12 mouse cellular contexts compared by ENCODE assay signal in genomic region chr2:19429691-19430690, GRCm38 (mm10). TPM values are rescaled to one million over a fixed set of nuclear protein-coding genes. Genes with fewer than 3 reads are reported as not detected.
DNase-seq lines count a peak whose midpoint lies in the region; ATAC-seq lines count a peak whose summit lies in the region.
"Had no signal": no experiment of that assay in that cellular context is flagged by ENCODE, and none has a peak within 500 bp of the region (broad histone marks: within the 10 kb centered on the region; RNA-seq: fewer than 3 reads in every experiment).

No protein-coding gene starts in this region.

- no peak overlapping the region for H3K4me2 ChIP-seq in intestine, embryonic 16.5 days (ENCODE audit: low read depth, low read length)
- H3K4me2 ChIP-seq in intestine, embryonic 15.5 days (replicated peaks) = no peak overlapping the region
- H3K4me2 ChIP-seq in forebrain, embryonic 16.5 days (ENCODE audit: low read length) = peak overlapping the region; percentile 50
- peak overlapping the region; percentile 56 for H3K4me2 ChIP-seq in hindbrain, embryonic 16.5 days (ENCODE audit: low read length)
- H3K4me2 ChIP-seq in neural tube, embryonic 15.5 days = peak overlapping the region; percentile 59
- H3K4me2 ChIP-seq: liver, embryonic 13.5 days had no signal

- H3K36me3 ChIP-seq in intestine, embryonic 16.5 days (ENCODE audit: control insufficient read depth, insufficient read depth, low read length) = no peaks in the 10 kb centered on the region
- no peaks in the 10 kb centered on the region for H3K36me3 ChIP-seq in intestine, embryonic 15.5 days
- no peaks in the 10 kb centered on the region for H3K36me3 ChIP-seq in forebrain, embryonic 16.5 days (ENCODE audit: control insufficient read depth, insufficient read depth)
- no peaks in the 10 kb centered on the region for H3K36me3 ChIP-seq in hindbrain, embryonic 16.5 days (ENCODE audit: control insufficient read depth, insufficient read depth, low read length)
- no peaks in the 10 kb centered on the region for H3K36me3 ChIP-seq in neural tube, embryonic 15.5 days
- H3K36me3 ChIP-seq: liver, embryonic 13.5 days had no signal

- H3K9me3 ChIP-seq in intestine, embryonic 16.5 days (ENCODE audit: control insufficient read depth, low read length) = no peaks in the 10 kb centered on the region
- no peaks in the 10 kb centered on the region for H3K9me3 ChIP-seq in intestine, embryonic 15.5 days
- no peaks in the 10 kb centered on the region for H3K9me3 ChIP-seq in forebrain, embryonic 16.5 days (ENCODE audit: control insufficient read depth, low read length)
- H3K9me3 ChIP-seq in hindbrain, embryonic 16.5 days (ENCODE audit: control insufficient read depth, low read length) = no peaks in the 10 kb centered on the region
- H3K9me3 ChIP-seq in neural tube, embryonic 15.5 days (replicated peaks) = no peaks in the 10 kb centered on the region
- H3K9me3 ChIP-seq: liver, embryonic 13.5 days had no signal

- DNase-seq in ovary, postnatal 10 days (ENCODE audit: low spot score) = no peak
- DNase-seq in right cerebral cortex, adult 2 months (ENCODE audit: low spot score in 2 of 2) = no peak
- DNase-seq: cerebellum, postnatal 36 days; liver, embryonic 13.5 days had no signal

- H3K9ac ChIP-seq in intestine, embryonic 16.5 days (ENCODE audit: low read depth, low read length) = no peak overlapping the region
- H3K9ac ChIP-seq in intestine, embryonic 15.5 days = no peak overlapping the region
- no peak overlapping the region for H3K9ac ChIP-seq in forebrain, embryonic 16.5 days (replicated peaks; ENCODE audit: low read depth, low read length)
- H3K9ac ChIP-seq in hindbrain, embryonic 16.5 days (ENCODE audit: low read depth, low read length) = no peak overlapping the region
- no peak overlapping the region for H3K9ac ChIP-seq in neural tube, embryonic 15.5 days (replicated peaks)
- H3K9ac ChIP-seq: liver, embryonic 13.5 days had no signal

- H3K4me1 ChIP-seq in intestine, embryonic 16.5 days (ENCODE audit: control insufficient read depth, insufficient read depth, low read length) = no peaks in the 10 kb centered on the region
- H3K4me1 ChIP-seq in intestine, embryonic 15.5 days (replicated peaks) = 0 out of 2 replicates have a peak, but pooled peaks cover 2% of the 10 kb centered on the region
- peaks cover 22% of the 10 kb centered on the region for H3K4me1 ChIP-seq in forebrain, embryonic 16.5 days (replicated peaks; ENCODE audit: control insufficient read depth, insufficient read depth, low read length)
- peaks cover 17% of the 10 kb centered on the region for H3K4me1 ChIP-seq in hindbrain, embryonic 16.5 days (ENCODE audit: control insufficient read depth, insufficient read depth, low read depth, low read length)
- H3K4me1 ChIP-seq in neural tube, embryonic 15.5 days = peaks cover 26% of the 10 kb centered on the region
- H3K4me1 ChIP-seq: liver, embryonic 13.5 days had no signal

- ATAC-seq in intestine, embryonic 16.5 days = no peak
- no peak for ATAC-seq in intestine, embryonic 15.5 days
- ATAC-seq in forebrain, embryonic 16.5 days = 0 out of 2 replicates have a peak, but pooled peaks have one; percentile 24
- no peak for ATAC-seq in hindbrain, embryonic 16.5 days
- no peak for ATAC-seq in neural tube, embryonic 15.5 days (ENCODE audit: low FRiP score)
- ATAC-seq in frontal cortex, adult (ENCODE audit: low TSS enrichment) = no peak

- H3K4me3 ChIP-seq in intestine, embryonic 16.5 days (ENCODE audit: low read length) = peak overlapping the region; percentile 22; the same call in 1 of the 2 replicates
- H3K4me3 ChIP-seq in intestine, embryonic 15.5 days (replicated peaks) = no peak overlapping the region
- peak overlapping the region; percentile 30 for H3K4me3 ChIP-seq in forebrain, embryonic 16.5 days (replicated peaks; ENCODE audit: low read length)
- H3K4me3 ChIP-seq in hindbrain, embryonic 16.5 days (ENCODE audit: low read length) = peak overlapping the region; percentile 37
- peak overlapping the region; percentile 32 for H3K4me3 ChIP-seq in neural tube, embryonic 15.5 days (replicated peaks)
- H3K4me3 ChIP-seq: liver, embryonic 13.5 days had no signal

- H3K27ac ChIP-seq in intestine, embryonic 16.5 days (ENCODE audit: low read length) = no peak overlapping the region
- H3K27ac ChIP-seq in intestine, embryonic 15.5 days = no peak overlapping the region
- H3K27ac ChIP-seq in forebrain, embryonic 16.5 days (ENCODE audit: low read length) = no peak overlapping the region
- no peak overlapping the region for H3K27ac ChIP-seq in hindbrain, embryonic 16.5 days (ENCODE audit: low read depth, low read length)
- H3K27ac ChIP-seq in neural tube, embryonic 15.5 days (replicated peaks) = no peak overlapping the region
- H3K27ac ChIP-seq: liver, embryonic 13.5 days had no signal

- 5% methylated on average over 31 of the region's 31 CpGs for WGBS in intestine, embryonic 16.5 days
- WGBS in intestine, embryonic 15.5 days = 5% methylated on average over 31 of the region's 31 CpGs
- 3% methylated on average over 31 of the region's 31 CpGs for WGBS in forebrain, embryonic 16.5 days
- WGBS in hindbrain, embryonic 16.5 days = 2% methylated on average over 31 of the region's 31 CpGs
- 3% methylated on average over 31 of the region's 31 CpGs for WGBS in neural tube, embryonic 15.5 days

- peaks cover 51% of the 10 kb centered on the region for H3K27me3 ChIP-seq in intestine, embryonic 16.5 days (replicated peaks; ENCODE audit: control insufficient read depth, insufficient read depth, low read length)
- peaks cover 51% of the 10 kb centered on the region for H3K27me3 ChIP-seq in intestine, embryonic 15.5 days (replicated peaks)
- H3K27me3 ChIP-seq in forebrain, embryonic 16.5 days (replicated peaks; ENCODE audit: control insufficient read depth, insufficient read depth, low read length) = peaks cover 64% of the 10 kb centered on the region
- H3K27me3 ChIP-seq in hindbrain, embryonic 16.5 days (replicated peaks; ENCODE audit: control insufficient read depth, insufficient read depth, low read length) = peaks cover 68% of the 10 kb centered on the region
- peaks cover 90% of the 10 kb centered on the region for H3K27me3 ChIP-seq in neural tube, embryonic 15.5 days (replicated peaks)

RNA-seq across cellular contexts. Expression of gene Ptf1a, which starts 15.5 kb away (rescaled TPM):
- polyA plus RNA-seq in intestine, embryonic 16.5 days (2015; fragmentation: Nextera tagmentation; extraction: Ambion mirVana) = 9.1 and 11.2 TPM in 2 replicates
- polyA plus RNA-seq in intestine, embryonic 15.5 days (2015; fragmentation: Nextera tagmentation; extraction: Ambion mirVana) = 10.8 and 17.9 TPM in 2 replicates
- polyA plus RNA-seq in forebrain, embryonic 16.5 days (2015; fragmentation: Nextera tagmentation; extraction: Ambion mirVana) = not detected in 2 replicates
- 1.6 and 1.7 TPM in 2 replicates for polyA plus RNA-seq in hindbrain, embryonic 16.5 days (2015; fragmentation: Nextera tagmentation; extraction: Ambion mirVana)
- polyA plus RNA-seq in neural tube, embryonic 15.5 days (2015; fragmentation: Nextera tagmentation; extraction: Ambion mirVana) = 0.23 TPM in 1 of 2 replicates, not detected in the other
- polyA plus RNA-seq: heart, embryonic 14.5 days; liver, embryonic 13.5 days; Patski had no signal

RNA-seq across cellular contexts. Expression of gene Msrb2, which starts 58.8 kb away (rescaled TPM):
- polyA plus RNA-seq in intestine, embryonic 16.5 days (2015; fragmentation: Nextera tagmentation; extraction: Ambion mirVana) = 21.4 and 22.1 TPM in 2 replicates
- 21.6 and 22.7 TPM in 2 replicates for polyA plus RNA-seq in intestine, embryonic 15.5 days (2015; fragmentation: Nextera tagmentation; extraction: Ambion mirVana)
- polyA plus RNA-seq in forebrain, embryonic 16.5 days (2015; fragmentation: Nextera tagmentation; extraction: Ambion mirVana) = 7.8 and 7.9 TPM in 2 replicates
- polyA plus RNA-seq in hindbrain, embryonic 16.5 days (2015; fragmentation: Nextera tagmentation; extraction: Ambion mirVana) = 10.5 and 12.9 TPM in 2 replicates
- 12.1 and 16.5 TPM in 2 replicates for polyA plus RNA-seq in neural tube, embryonic 15.5 days (2015; fragmentation: Nextera tagmentation; extraction: Ambion mirVana)

Comparison
In these comparisons a context has a peak if more than half of its experiments do, and no peak if none do; other contexts are left out.
1. H3K4me2 ChIP-seq: peak in forebrain, embryonic 16.5 days (single experiment), hindbrain, embryonic 16.5 days (single experiment) and neural tube, embryonic 15.5 days (single experiment); none in intestine, embryonic 16.5 days (single experiment) and intestine, embryonic 15.5 days (single experiment).